Mouse (Mus musculus): ENCODE data around the gene N4bp2. TPM values are rescaled to one million over a fixed set of nuclear protein-coding genes. Genes with fewer than 3 reads are reported as not detected.

N4bp2 gene
- polyA plus RNA-seq, 1 experiment from 2014 or later: 34.5 TPM

- Histone ChIP-seq H3K4me2 (replicated peaks) (no peak overlapping the region), H3K9ac (replicated peaks) (no peak overlapping the region), H3K4me3 (no peak overlapping the region), H3K4me1 (no peaks in the 10 kb centered on the region), H3K27ac (replicated peaks) (no peak overlapping the region), H3K9me3 (no peaks in the 10 kb centered on the region), H3K36me3 (no peaks in the 10 kb centered on the region), H3K27me3 (no peaks in the 10 kb centered on the region)
- WGBS: 77% methylated on average over 6 of the region's 6 CpGs
- no peak for ATAC-seq (ENCODE audit: low FRiP score, low read depth)
Observed at GRCm38 (mm10) chr5:65838053-65838452, 74.7 kb downstream of the N4bp2 start.

- H3K9ac ChIP-seq (replicated peaks): no peak overlapping the region
- H3K36me3 ChIP-seq: no peaks in the 10 kb centered on the region
- H3K4me2 ChIP-seq (replicated peaks): no peak overlapping the region
- no peaks in the 10 kb centered on the region for H3K4me1 ChIP-seq
- no peak for ATAC-seq (ENCODE audit: low FRiP score, low read depth)
- H3K9me3 ChIP-seq: no peaks in the 10 kb centered on the region
- no peak overlapping the region for H3K27ac ChIP-seq (replicated peaks)
- WGBS: 87% methylated on average over 7 of the region's 7 CpGs
- H3K4me3 ChIP-seq: no peak overlapping the region
- no peaks in the 10 kb centered on the region for H3K27me3 ChIP-seq
Observed at GRCm38 (mm10) chr5:65842947-65843346, 79.6 kb downstream of the N4bp2 start.

GRCm38 (mm10) chr5:65846534-65846933 is 83.2 kb downstream of the N4bp2 start:
- no peak for ATAC-seq (ENCODE audit: low FRiP score, low read depth)
- Histone ChIP-seq H3K27ac (replicated peaks) (no peak overlapping the region), H3K9ac (replicated peaks) (no peak overlapping the region), H3K4me1 (no peaks in the 10 kb centered on the region), H3K27me3 (no peaks in the 10 kb centered on the region), H3K9me3 (no peaks in the 10 kb centered on the region), H3K4me2 (replicated peaks) (no peak overlapping the region), H3K36me3 (no peaks in the 10 kb centered on the region), H3K4me3 (no peak overlapping the region)
- 92% methylated on average over 8 of the region's 8 CpGs for WGBS

GRCm38 (mm10) chr5:65846958-65847357 is 83.6 kb downstream of the N4bp2 start:
- Histone ChIP-seq H3K4me2 (replicated peaks) (no peak overlapping the region), H3K4me1 (no peaks in the 10 kb centered on the region), H3K9me3 (no peaks in the 10 kb centered on the region), H3K9ac (replicated peaks) (no peak overlapping the region), H3K36me3 (no peaks in the 10 kb centered on the region), H3K27ac (replicated peaks) (no peak overlapping the region), H3K4me3 (no peak overlapping the region), H3K27me3 (no peaks in the 10 kb centered on the region)
- no peak for ATAC-seq (ENCODE audit: low FRiP score, low read depth)
- WGBS: 75% methylated on average over 3 of the region's 3 CpGs

- no peak overlapping the region for H3K27ac ChIP-seq (replicated peaks)
- no peak overlapping the region for H3K9ac ChIP-seq (replicated peaks)
- no peak for ATAC-seq (ENCODE audit: low FRiP score, low read depth)
- no peaks in the 10 kb centered on the region for H3K36me3 ChIP-seq
- H3K4me2 ChIP-seq (replicated peaks): no peak overlapping the region
- no peak overlapping the region for H3K4me3 ChIP-seq
- H3K27me3 ChIP-seq: no peaks in the 10 kb centered on the region
- WGBS: 87% methylated on average over 7 of the region's 7 CpGs
- H3K9me3 ChIP-seq: no peaks in the 10 kb centered on the region
- no peaks in the 10 kb centered on the region for H3K4me1 ChIP-seq
Observed at GRCm38 (mm10) chr5:65847656-65848055, 84.3 kb downstream of the N4bp2 start.

- Histone ChIP-seq H3K36me3 (no peaks in the 10 kb centered on the region), H3K27me3 (no peaks in the 10 kb centered on the region), H3K4me1 (no peaks in the 10 kb centered on the region), H3K9ac (replicated peaks) (no peak overlapping the region), H3K4me3 (no peak overlapping the region), H3K27ac (replicated peaks) (no peak overlapping the region), H3K9me3 (no peaks in the 10 kb centered on the region), H3K4me2 (replicated peaks) (no peak overlapping the region)
- 65% methylated on average over 11 of the region's 11 CpGs for WGBS
- ATAC-seq (ENCODE audit: low FRiP score, low read depth): no peak
Observed at GRCm38 (mm10) chr5:65850765-65851164, 87.4 kb downstream of the N4bp2 start.

- Histone ChIP-seq H3K4me1 (no peaks in the 10 kb centered on the region), H3K27ac (replicated peaks) (no peak overlapping the region), H3K4me3 (no peak overlapping the region), H3K27me3 (no peaks in the 10 kb centered on the region), H3K9ac (replicated peaks) (no peak overlapping the region), H3K36me3 (no peaks in the 10 kb centered on the region), H3K9me3 (no peaks in the 10 kb centered on the region), H3K4me2 (replicated peaks) (no peak overlapping the region)
- WGBS: 38% methylated on average over 8 of the region's 8 CpGs
- ATAC-seq (ENCODE audit: low FRiP score, low read depth): no peak
Observed at GRCm38 (mm10) chr5:65854786-65855191, 91.5 kb downstream of the N4bp2 start.

GRCm38 (mm10) chr5:65855571-65855970 is 92.2 kb downstream of the N4bp2 start:
- ATAC-seq (ENCODE audit: low FRiP score, low read depth): no peak
- Histone ChIP-seq H3K9ac (replicated peaks) (no peak overlapping the region), H3K27ac (replicated peaks) (no peak overlapping the region), H3K4me3 (no peak overlapping the region), H3K27me3 (no peaks in the 10 kb centered on the region), H3K4me1 (no peaks in the 10 kb centered on the region), H3K36me3 (no peaks in the 10 kb centered on the region), H3K4me2 (replicated peaks) (no peak overlapping the region), H3K9me3 (no peaks in the 10 kb centered on the region)
- 79% methylated on average over 3 of the region's 3 CpGs for WGBS

GRCm38 (mm10) chr5:65856591-65857411 is 93.5 kb downstream of the N4bp2 start:
- no peaks in the 10 kb centered on the region for H3K9me3 ChIP-seq
- H3K9ac ChIP-seq (replicated peaks): no peak overlapping the region
- no peak overlapping the region for H3K4me3 ChIP-seq
- H3K27ac ChIP-seq (replicated peaks): no peak overlapping the region
- 85% methylated on average over 16 of the region's 17 CpGs for WGBS
- H3K36me3 ChIP-seq: no peaks in the 10 kb centered on the region
- no peak overlapping the region for H3K4me2 ChIP-seq (replicated peaks)
- ATAC-seq (ENCODE audit: low FRiP score, low read depth): no peak
- no peaks in the 10 kb centered on the region for H3K27me3 ChIP-seq
- no peaks in the 10 kb centered on the region for H3K4me1 ChIP-seq

GRCm38 (mm10) chr5:65857935-65858334 is 94.6 kb downstream of the N4bp2 start:
- WGBS: 76% methylated on average over 12 of the region's 12 CpGs
- no peaks in the 10 kb centered on the region for H3K4me1 ChIP-seq
- no peaks in the 10 kb centered on the region for H3K36me3 ChIP-seq
- H3K27ac ChIP-seq (replicated peaks): no peak overlapping the region
- H3K27me3 ChIP-seq: no peaks in the 10 kb centered on the region
- H3K4me2 ChIP-seq (replicated peaks): no peak overlapping the region
- no peak for ATAC-seq (ENCODE audit: low FRiP score, low read depth)
- H3K4me3 ChIP-seq: no peak overlapping the region
- no peak overlapping the region for H3K9ac ChIP-seq (replicated peaks)
- H3K9me3 ChIP-seq: no peaks in the 10 kb centered on the region

GRCm38 (mm10) chr5:65858355-65858754 is 95.0 kb downstream of the N4bp2 start:
- ATAC-seq (ENCODE audit: low FRiP score, low read depth): no peak
- H3K27ac ChIP-seq (replicated peaks): no peak overlapping the region

GRCm38 (mm10) chr5:65858898-65859297 is 95.6 kb downstream of the N4bp2 start:
- no peak overlapping the region for H3K27ac ChIP-seq (replicated peaks)
- H3K4me1 ChIP-seq: no peaks in the 10 kb centered on the region
- ATAC-seq (ENCODE audit: low FRiP score, low read depth): no peak
- H3K27me3 ChIP-seq: no peaks in the 10 kb centered on the region
- H3K9me3 ChIP-seq: no peaks in the 10 kb centered on the region
- H3K4me2 ChIP-seq (replicated peaks): no peak overlapping the region
- no peak overlapping the region for H3K4me3 ChIP-seq
- 83% methylated on average over 12 of the region's 12 CpGs for WGBS
- H3K9ac ChIP-seq (replicated peaks): no peak overlapping the region
- no peaks in the 10 kb centered on the region for H3K36me3 ChIP-seq

More at GRCm38 (mm10) chr5:65858355-65858754, 95.0 kb downstream of the N4bp2 start:
- H3K4me2 ChIP-seq (replicated peaks): no peak overlapping the region
- H3K4me3 ChIP-seq: no peak overlapping the region
- no peaks in the 10 kb centered on the region for H3K27me3 ChIP-seq
- H3K36me3 ChIP-seq: no peaks in the 10 kb centered on the region
- H3K9me3 ChIP-seq: no peaks in the 10 kb centered on the region
- no peaks in the 10 kb centered on the region for H3K4me1 ChIP-seq
- 86% methylated on average over 5 of the region's 6 CpGs for WGBS
- no peak overlapping the region for H3K9ac ChIP-seq (replicated peaks)

GRCm38 (mm10) chr5:65859396-65859795 is 96.1 kb downstream of the N4bp2 start:
- no peaks in the 10 kb centered on the region for H3K4me1 ChIP-seq
- no peaks in the 10 kb centered on the region for H3K27me3 ChIP-seq
- 64% methylated on average over 6 of the region's 6 CpGs for WGBS

More at GRCm38 (mm10) chr5:65859396-65859795, 96.1 kb downstream of the N4bp2 start:
- H3K4me3 ChIP-seq: no peak overlapping the region
- no peak overlapping the region for H3K4me2 ChIP-seq (replicated peaks)
- H3K36me3 ChIP-seq: no peaks in the 10 kb centered on the region
- no peak overlapping the region for H3K27ac ChIP-seq (replicated peaks)
- no peak overlapping the region for H3K9ac ChIP-seq (replicated peaks)
- no peaks in the 10 kb centered on the region for H3K9me3 ChIP-seq
- no peak for ATAC-seq (ENCODE audit: low FRiP score, low read depth)

Data from midbrain, embryonic 12.5 days (tissue).